Mouse (Mus musculus) bone marrow, adult 2 months (tissue): ENCODE measurements around the gene Strap.

Source experiments
- CTCF ChIP-seq: fragments of 200-500 bp; IDR thresholded peaks from 2 replicates; pipeline ENCODE4 v1.5.1; 2011; ENCODE audit warnings: low read length, control low read depth; ENCODE audit not compliant: control insufficient read depth, insufficient read depth
- POLR2A ChIP-seq: fragments of 200-500 bp; IDR thresholded peaks from 2 replicates; pipeline ENCODE4 v1.6.1; 2011; ENCODE audit warnings: low read depth, mild to moderate bottlenecking, control low read depth, low read length, borderline replicate concordance; ENCODE audit not compliant: control insufficient read depth

DNA sequence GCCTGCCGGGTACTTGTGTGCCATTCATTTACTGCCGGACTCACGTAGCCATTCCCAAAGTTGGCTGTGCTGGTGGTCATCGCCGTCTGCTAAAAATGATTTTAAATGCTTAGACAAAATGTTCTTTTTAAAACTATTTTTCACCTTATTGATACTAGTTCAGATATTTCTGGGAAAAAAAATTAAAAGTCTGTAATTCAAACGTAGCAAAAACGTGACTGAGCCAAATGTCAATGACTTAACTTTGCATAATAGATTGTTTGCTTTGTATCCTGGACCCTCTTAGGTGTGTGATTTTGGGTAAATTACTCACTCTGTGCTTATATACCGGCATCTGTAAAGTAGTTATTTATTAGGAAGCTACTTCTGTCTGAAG is 20.0 kb downstream of the Strap start:
- TF ChIP-seq POLR2A (no peak), CTCF (no peak)
